Mouse (Mus musculus) urinary bladder, postnatal 25 days (tissue): ENCODE measurements around the gene Lonp2.

Experiments used
- DNase-seq: peaks from one replicate; pipeline ENCODE4 v3.0.0; 2022; ENCODE audit warnings: low spot score

Lonp2 gene

DNA sequence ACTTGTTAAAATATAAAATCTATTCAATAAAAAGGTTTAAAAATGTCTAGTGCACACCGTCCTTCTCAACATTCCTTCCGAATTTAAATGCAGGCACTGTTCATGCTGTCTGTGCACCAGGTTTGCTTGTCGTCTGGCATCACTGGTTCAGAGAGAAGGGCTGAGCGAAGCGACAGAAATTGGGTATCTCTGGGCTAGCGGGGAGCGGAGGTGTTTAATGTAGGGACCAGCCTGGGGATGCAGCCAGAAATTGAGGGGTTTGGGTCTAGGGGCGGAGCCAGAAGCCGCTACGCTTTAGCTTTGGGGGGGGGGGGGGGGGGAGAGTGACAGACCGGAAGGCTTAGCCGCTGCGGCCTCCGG, 312 bp upstream of the Lonp2 start:
- no peak for DNase-seq

DNA sequence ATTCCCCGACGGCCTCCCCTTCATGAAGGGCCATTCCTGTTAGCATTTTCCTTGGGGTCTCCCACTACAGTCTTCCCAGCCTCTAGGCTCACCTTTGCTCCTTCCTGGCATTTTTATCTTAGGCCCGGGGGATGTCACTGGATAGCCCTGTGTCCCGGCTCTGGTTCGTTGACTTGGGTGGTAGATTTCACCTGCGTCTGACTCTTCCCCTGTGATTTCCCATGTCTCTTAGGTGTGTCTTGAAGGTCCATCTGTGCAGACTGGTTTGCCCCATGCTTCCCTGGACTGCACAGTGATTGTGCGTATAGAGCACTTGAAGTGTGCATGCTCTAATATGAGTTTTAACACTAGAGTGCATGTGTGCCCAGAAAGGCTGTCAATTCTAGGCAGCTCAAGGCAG, 1.1 kb downstream of the Lonp2 start:
- peak; percentile 3 for DNase-seq

DNA sequence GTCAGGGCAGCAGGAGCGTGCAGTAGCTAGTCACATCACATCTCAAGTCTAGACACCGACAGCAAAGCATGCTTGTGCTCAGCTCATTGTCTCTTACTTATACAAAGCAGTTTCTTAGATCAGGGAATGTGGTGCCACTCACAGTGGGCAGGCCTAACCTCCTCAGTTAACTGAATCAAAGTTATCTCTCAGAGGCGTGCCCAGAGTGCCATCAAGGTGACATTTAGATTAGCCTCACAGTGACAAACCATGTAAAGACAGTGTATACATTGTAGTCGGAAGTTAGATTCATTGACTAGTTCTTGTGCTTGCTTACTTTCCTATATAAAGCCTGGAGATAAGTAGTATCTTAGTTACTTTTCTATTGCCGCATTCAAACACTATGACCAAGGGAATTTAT, 6.4 kb downstream of the Lonp2 start:
- no peak for DNase-seq

DNA sequence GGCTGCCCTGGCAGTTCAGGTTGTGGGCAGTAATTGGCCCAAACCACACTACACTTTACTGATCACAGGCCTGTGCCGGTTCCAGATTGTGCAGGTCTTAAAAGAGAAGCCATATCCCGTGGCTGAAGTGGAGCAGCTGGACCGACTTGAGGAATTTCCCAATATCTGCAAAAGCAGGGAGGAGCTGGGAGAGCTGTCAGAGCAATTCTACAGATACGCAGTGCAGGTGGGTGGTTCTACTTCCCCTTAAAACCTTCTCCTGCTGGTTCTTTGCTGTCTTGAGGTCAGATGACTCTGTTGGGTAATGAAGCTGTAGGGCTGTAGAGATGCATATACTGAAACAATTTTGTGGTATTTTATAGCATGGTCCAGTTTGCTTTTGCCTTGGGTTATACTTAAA, 7.6 kb downstream of the Lonp2 start:
- no peak for DNase-seq

DNA sequence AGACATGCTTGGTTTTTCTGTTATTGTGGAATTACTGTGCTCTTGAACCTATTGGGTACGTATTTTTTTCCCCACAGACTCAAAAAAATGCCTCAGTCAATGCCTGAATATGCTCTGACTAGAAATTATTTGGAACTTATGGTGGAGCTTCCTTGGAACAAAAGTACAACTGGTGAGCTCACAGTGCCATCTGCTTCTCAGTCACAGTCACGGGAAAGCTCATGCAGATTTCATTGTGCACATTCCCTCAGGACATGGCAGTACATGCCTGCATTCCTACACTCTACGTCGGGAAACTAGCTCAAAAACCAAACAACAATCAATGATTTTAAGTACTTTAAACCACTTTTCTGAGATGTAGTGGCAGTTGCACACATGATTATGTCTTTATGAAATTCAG, 14.0 kb downstream of the Lonp2 start:
- no peak for DNase-seq

DNA sequence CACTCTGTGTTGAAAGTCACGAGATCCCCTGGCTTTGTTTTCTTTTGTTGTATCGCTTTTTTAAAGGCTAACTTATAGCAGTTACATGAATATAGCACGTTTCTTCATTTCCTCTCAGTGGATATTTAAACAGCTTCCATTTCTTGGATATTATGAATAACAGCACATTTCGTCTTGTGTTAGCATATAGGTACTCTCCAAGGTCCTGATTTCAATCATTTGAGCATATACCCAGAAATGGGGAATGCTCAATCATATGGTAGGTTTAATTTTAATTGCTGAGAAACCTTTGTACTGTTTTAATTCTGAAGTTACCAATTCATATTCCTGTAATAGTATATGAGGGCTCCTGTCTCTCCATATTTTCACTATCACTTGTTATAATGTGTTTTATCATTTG, 15.1 kb downstream of the Lonp2 start:
- no peak for DNase-seq

DNA sequence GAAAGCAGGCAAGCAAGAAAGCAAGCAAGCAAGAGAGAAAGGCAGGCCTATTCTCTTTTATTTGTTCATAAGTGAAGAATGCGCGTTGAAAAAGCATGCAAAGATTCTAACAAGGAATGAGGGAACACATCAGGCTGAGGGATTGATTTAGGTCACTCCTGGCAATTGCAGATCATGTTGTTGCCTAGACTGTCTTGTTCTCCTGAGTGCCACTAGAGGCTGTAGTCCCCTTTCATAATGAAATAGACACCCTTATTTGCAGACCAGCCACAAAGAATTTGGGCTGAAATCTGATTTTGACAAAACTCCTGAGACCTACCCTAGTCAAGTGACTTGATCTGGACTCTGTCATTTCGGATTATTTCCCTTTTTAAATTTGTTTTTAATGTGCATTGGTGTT, 18.8 kb downstream of the Lonp2 start:
- no peak for DNase-seq

DNA sequence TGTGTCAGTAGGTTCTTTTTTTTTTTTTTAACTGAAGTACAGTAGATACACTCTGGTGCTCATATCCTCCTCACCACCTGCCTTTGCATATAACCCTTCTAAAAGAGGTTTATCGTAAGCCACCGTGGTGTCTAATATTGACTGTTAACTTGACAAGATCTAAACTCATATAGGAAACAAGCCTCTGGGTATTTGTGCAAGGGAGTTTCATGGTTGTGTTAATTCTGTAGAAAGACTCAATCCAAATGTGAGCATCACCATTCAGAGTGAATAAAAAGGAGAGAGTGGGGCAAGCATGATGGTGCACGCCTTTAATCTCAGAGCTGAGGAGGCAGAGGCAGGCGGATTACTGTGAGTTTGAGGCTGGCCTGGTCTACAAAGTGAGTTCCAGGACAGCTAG, 20.8 kb downstream of the Lonp2 start:
- DNase-seq, result no peak

DNA sequence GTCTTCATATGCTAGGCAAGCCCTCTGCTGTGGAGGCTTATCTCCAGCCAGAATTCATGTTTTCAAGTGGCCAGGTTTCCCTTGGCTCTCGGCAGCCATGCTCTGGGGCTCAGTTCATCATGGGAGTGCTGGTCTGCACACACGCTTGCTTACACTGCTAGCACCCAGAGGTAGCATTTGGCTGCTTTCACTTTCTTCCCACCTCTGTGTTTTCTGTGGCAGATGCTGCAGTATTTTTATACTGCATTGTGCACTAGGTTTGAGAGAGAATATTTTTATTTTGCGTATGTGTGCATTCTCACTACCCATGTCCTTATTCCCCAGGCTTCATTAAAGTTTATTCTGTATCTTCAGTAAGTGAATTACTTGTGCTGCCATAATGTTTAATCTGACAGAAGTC, 23.9 kb downstream of the Lonp2 start:
- no peak for DNase-seq

DNA sequence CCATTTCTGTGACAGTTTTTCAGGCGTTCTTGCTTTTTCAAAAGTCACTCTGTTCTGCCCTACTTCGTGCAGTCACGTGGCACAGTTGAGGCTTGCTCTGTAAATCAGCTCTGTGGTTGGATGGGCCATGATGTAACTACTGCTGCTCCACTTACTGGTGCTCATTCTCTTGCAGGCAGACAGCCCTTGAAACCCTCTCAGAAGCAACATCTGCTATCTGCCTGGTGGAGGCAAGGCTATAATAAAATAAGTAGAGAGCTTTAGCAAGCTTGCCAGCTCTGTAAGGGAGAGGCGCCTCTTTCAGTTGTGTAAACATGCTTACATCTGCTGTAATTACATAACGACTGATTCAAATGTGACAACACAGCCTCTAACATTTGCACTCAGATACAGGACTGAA, 27.6 kb downstream of the Lonp2 start:
- no peak for DNase-seq

DNA sequence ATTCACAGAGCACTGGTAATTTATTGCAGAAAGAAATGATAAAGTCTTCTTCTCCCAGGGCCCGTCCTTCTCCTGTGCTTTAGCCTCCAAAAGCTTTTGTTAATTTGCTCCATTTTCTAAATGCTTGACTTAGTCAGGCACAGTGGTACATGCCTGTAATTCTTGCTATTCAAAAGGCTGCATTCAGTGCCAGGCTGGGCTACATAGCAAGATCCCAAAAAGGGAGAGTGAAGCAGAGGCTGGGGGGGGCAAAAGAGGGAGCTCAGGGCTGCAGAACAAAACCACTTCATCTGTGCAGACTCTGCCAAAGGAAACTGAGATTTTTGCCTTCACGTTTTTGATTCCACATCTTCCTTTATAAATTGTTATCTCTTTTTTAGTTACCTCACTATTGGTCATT, 28.7 kb downstream of the Lonp2 start:
- no peak for DNase-seq

DNA sequence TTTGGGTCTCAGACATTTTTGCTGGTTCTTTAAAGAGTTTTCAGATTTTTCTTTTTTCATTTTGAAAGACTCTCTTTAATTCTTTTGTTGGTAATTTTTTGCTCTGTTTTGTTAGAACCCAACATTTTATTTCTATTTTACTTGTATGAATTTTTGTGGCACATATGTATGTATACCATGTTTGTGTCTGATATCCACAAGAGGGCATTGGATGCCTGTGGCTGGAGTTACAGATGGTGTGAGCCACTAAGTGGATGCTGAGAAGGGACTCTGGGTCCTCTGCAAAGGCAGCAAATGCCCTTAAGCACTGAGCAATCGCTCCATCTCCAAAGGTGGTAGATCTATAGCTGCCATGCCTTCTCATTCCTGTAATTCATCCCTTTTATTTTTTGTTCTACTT, 30.7 kb downstream of the Lonp2 start:
- DNase-seq, result no peak

DNA sequence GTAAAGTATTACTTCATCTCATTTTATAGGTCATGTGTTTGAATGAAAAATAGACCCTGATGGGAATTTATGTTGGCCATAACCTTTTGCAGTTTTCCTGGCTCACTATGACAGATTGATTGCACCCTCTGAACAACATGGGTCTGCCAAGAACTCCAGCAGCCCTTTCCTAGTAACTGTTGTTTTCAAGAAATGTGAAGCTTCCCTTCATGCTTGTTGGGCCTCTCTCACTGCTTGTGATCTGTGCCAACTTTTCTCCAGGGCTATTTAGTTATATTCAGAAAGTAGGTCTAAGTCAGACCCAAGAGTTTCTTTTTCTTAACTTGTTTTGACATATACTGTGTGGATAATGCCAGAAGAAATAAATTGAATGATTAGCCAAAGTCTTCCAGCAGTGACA, 44.9 kb downstream of the Lonp2 start:
- no peak for DNase-seq

DNA sequence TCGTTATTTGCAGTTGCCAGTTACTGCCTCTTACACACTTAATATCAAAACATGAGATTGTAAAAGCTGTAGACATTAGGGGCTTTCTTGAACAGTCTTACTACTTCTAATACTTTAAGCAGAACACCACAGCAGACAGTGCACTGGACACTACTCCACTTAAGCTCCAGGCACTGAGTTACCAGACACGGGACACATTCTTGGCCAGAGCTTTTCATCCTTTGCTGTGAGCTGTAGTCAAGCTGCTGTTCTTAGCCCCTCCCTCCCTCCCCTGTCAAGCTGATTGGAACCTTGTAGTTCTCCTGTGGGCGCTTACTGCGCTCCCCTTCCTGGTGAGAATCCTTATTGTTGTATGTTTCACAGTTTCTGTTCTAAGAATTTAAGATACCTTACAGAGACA, 45.4 kb downstream of the Lonp2 start:
- no peak for DNase-seq

DNA sequence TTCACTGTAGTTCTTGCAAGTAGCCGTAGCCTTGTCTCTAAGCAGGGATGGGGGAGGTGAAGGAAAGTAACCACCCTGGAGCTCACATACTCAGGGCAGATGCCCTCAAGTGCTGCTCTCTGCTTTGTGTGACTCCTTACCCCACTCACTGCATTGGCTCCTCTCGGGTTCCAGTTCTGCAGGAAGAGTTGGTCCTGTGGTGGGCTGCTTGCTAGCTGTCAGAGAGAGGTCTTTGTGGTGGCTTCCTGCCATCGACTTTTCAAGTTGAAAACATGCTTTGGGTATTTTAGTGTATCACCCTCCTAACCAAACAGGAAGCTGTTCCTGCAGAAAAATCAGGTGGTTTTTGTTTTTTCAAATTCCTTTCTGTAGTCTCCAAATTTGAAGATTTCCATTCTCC, 62.8 kb downstream of the Lonp2 start:
- no peak for DNase-seq

DNA sequence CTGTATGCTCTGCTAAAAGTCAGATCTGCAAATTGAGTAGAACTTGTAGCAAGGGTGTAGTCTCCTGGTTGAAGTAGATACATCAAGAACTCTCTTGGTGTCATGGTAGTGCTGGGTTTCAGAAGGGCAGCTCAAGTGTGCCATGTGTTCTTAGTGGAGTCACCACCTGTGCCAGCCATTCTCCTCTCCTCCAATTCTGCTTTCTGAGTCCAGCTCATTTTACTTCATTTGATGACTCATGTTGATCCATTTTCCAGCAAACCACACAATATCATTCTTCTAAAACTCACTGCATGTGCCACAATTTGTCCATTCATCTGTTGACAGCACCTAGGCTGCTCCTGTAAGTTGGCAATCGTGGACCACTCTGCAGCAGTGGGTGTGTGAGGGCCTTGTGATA, 68.3 kb downstream of the Lonp2 start:
- no peak for DNase-seq

DNA sequence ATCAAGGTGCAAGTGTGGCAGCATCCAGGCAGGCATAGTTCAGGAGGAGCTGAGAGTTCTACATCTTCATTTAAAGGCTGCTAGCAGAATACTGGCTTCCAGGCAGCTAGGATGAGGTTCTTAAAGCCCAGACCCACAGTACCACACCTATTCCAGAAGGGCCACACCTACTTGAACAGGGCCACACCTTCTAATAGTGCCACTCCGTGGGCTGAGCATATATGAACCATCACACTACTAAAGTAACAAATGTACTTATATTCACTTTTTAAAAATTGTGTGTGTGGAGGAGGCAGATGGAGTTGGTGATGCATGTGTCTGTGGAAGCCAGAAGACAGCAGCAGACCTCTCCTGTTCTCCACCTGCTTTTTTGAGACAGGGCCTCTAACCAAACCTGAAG, 70.2 kb downstream of the Lonp2 start:
- DNase-seq, result no peak

DNA sequence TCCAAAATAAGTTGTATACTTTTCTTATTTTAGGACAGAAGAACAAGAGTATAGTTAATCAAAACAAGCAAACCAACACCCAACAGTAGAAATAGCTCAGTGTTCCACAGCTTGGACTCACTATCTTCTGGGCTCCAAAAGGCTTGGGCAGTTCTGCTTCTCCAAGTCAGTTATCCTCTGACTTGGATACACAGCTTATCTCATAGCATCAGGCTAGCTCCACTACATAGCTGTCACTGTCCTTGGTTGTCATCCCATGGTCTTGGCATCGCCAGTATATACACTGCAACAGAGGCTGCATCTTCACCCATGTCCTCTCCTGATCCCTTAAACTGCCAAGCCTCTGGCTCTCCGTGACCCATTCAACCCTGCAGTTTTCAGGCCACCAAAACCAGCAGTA, 71.9 kb downstream of the Lonp2 start:
- no peak for DNase-seq

DNA sequence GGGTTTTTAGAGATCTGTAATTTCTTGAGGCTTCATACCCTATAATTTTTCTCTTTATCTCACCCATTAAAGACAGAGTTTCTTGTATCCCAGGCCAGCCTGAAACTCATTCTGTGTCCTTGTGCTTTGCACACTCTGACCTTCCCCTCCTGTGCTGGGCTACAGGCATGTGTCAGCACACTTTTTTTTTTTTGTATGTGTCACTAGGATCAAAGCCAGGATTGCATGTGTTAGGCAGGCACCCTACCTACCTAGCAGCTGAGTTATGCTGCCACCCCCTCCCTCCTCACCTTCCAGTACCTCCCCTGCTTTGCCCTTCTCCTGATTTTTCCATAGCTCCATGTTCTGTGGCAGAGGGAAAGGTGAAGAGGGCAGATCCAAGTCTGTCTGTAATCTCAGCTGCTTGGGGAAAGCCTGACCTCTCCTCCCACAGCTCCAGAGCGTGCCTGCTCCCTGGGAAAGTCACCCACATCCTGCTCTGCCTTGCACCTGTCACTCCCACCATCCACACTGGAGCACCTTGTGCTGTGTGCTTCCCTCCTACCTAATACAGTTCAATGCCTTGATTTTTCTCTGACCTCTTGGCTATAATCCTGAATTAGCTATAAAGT, 75.1 kb downstream of the Lonp2 start:
- no peak for DNase-seq

DNA sequence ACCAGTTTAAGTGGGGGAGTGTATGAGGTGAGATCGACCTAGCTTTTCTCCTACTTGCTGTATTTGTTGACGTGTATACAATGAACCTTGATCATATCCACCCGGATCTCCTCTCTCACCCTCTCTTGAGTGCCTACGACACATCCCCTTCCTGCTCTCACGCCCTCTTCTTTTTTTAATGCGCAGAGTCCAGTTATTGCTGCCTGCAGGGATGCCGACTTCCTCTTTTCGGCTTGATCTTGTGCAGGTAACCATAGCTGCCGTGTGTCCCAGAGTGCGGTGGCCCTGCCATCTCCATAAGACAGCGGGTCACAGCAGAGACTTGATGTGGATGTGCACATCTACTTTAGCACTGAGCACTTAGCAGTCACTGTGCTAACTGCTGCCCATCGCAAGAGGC, 75.6 kb downstream of the Lonp2 start:
- DNase-seq, result no peak

DNA sequence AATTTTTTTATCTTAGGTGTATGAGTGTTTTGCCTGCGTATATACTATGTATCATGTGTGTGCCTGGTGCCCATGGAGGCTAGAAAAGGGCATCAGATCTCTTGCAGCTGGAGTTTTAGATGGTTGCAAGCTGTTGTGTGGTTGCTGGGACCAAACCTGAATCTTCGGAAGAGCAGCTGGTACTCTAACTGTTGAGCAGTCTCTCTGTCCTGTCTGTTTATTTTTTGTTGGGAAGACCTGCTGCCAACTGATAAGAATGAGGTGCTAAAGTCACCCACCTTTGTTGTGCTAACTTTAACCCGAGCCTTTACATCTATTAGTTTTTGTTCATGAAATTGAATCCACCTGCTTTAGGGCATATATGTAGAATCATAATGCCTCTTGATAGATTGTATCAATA, 78.6 kb downstream of the Lonp2 start:
- DNase-seq, result no peak

DNA sequence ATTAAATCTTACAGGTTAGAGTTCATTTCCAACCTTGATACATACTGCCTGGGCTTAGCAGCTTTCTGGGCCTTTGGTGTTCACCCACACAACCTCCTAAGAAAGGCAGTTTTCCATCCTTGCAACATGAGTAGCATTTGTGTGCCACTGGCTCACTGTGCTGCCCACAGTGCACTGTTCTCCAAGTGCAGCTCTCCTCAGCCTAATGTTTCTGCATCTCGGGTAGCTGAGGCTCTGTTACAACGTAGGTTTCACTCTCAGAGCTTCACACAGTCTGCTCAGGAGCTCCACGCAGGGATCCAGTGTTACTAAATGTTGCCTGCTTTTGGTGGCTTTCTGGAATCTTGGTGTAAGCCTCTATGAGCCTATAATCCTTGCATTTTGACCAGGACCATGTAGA, 81.5 kb downstream of the Lonp2 start:
- no peak for DNase-seq

DNA sequence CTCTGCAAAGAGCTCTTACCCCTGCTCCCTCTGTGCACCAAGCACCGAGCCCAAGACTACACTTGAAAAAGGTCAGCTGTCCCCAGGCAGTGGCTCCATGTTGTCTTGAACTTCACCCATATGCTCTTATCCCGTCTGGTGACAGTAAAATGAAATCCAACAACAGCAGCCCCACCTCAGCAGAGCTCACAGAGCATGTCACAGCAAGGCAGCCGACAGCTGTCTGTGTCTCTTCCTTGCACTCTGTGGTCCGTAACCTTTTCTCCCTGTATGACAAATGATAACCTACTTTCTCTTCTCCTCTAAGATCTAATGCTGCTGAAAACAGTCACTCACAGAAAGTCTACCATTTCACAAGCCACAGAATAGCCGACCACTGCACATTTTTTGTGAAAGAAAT, 82.9 kb downstream of the Lonp2 start:
- DNase-seq, result no peak

DNA sequence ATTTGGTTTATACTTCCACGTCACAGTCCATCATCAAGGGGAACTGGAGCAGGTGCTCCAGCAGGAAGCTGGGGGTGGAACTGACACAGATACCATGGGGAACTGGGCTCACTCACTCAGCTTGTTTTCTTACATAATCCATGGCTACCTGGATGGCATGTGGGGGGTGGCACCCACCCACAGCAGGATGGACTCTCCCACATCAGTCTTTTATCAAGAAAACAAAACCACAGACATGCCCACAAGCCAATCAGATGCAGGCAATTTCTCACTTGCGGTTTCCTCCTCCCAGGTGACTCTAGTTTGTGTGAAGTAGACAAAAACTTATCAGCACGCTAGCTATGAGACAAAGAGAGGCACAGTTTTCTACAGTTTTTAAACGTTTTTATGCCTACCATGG, 84.0 kb downstream of the Lonp2 start:
- DNase-seq, result no peak

DNA sequence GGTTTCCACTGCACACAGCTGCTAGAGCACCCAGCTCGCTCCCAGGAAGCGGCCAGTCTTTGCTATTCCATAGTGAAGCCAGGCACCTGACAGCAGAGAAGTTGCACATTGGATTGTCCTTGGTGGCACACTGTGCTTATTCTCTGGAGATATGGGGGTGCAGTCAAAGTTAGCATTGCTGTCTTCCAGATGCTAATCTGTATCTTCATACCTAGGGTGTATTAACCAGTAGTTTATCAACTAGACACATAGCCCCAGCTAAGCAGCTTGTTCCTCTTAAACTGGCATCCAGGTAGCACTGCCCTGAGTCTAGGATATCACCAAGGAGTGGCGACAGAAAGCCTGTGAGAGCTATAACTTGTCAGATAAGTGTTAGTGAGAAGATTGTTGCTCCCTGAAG, 88.8 kb downstream of the Lonp2 start:
- DNase-seq, result no peak
